Mouse (Mus musculus): ENCODE measurements around the gene Ctsl.

The Ctsl gene

GRCm38 (mm10) chr13:64370173-64370940, at the start of gene Ctsl:
Gene Ctsl (minus strand): TSS chr13:64370890.
- DNase-seq (ENCODE audit: low spot score) = peak; percentile 88

GRCm38 (mm10) chr13:64416955-64417601, 46.4 kb upstream of the Ctsl start:
- no peak for DNase-seq (ENCODE audit: low spot score)

GRCm38 (mm10) chr13:64415659-64416058, 45.0 kb upstream of the Ctsl start:
- DNase-seq (ENCODE audit: low spot score) = no peak

GRCm38 (mm10) chr13:64412752-64413257, 42.1 kb upstream of the Ctsl start:
- DNase-seq (ENCODE audit: low spot score) = no peak

GRCm38 (mm10) chr13:64411282-64411681, 40.6 kb upstream of the Ctsl start:
- DNase-seq (ENCODE audit: low spot score) = no peak

GRCm38 (mm10) chr13:64410604-64411003, 39.9 kb upstream of the Ctsl start:
- DNase-seq (ENCODE audit: low spot score) = no peak

GRCm38 (mm10) chr13:64407992-64408391, 37.3 kb upstream of the Ctsl start:
- DNase-seq (ENCODE audit: low spot score) = no peak

- no peak for DNase-seq (ENCODE audit: low spot score)
Measured at GRCm38 (mm10) chr13:64405550-64405949, 34.9 kb upstream of the Ctsl start.

GRCm38 (mm10) chr13:64403519-64403918, 32.8 kb upstream of the Ctsl start:
- DNase-seq (ENCODE audit: low spot score) = no peak

GRCm38 (mm10) chr13:64402951-64403460, 32.3 kb upstream of the Ctsl start:
- DNase-seq (ENCODE audit: low spot score) = no peak

GRCm38 (mm10) chr13:64402504-64402949, 31.8 kb upstream of the Ctsl start:
- no peak for DNase-seq (ENCODE audit: low spot score)

GRCm38 (mm10) chr13:64402006-64402405, 31.3 kb upstream of the Ctsl start:
- DNase-seq (ENCODE audit: low spot score) = no peak

GRCm38 (mm10) chr13:64400801-64401361, 30.2 kb upstream of the Ctsl start:
- DNase-seq (ENCODE audit: low spot score) = peak; percentile 24

GRCm38 (mm10) chr13:64399906-64400305, 29.2 kb upstream of the Ctsl start:
- no peak for DNase-seq (ENCODE audit: low spot score)

- no peak for DNase-seq (ENCODE audit: low spot score)
Measured at GRCm38 (mm10) chr13:64398065-64398464, 27.4 kb upstream of the Ctsl start.

GRCm38 (mm10) chr13:64396979-64397378, 26.3 kb upstream of the Ctsl start:
- no peak for DNase-seq (ENCODE audit: low spot score)

- no peak for DNase-seq (ENCODE audit: low spot score)
Measured at GRCm38 (mm10) chr13:64388415-64388814, 17.7 kb upstream of the Ctsl start.

GRCm38 (mm10) chr13:64386048-64386447, 15.4 kb upstream of the Ctsl start:
- no peak for DNase-seq (ENCODE audit: low spot score)

GRCm38 (mm10) chr13:64384937-64385336, 14.2 kb upstream of the Ctsl start:
- DNase-seq (ENCODE audit: low spot score) = no peak

GRCm38 (mm10) chr13:64380251-64380650, 9.6 kb upstream of the Ctsl start:
- no peak for DNase-seq (ENCODE audit: low spot score)

GRCm38 (mm10) chr13:64378601-64379000, 7.9 kb upstream of the Ctsl start:
- no peak for DNase-seq (ENCODE audit: low spot score)

GRCm38 (mm10) chr13:64376472-64376871, 5.8 kb upstream of the Ctsl start:
- DNase-seq (ENCODE audit: low spot score) = no peak

GRCm38 (mm10) chr13:64375160-64375559, 4.5 kb upstream of the Ctsl start:
- DNase-seq (ENCODE audit: low spot score) = no peak

All from ovary, postnatal 14 days (tissue).